Mouse (Mus musculus) layer of hippocampus, postnatal 14 days (tissue): ENCODE results near the gene Faf2. TPM values are rescaled to one million over a fixed set of nuclear protein-coding genes. Genes with fewer than 3 reads are reported as not detected.

Source experiments
- DNase-seq, 2 experiments: peaks; one replicate each; pipeline ENCODE4 v3.0.0; 2021 to 2022; ENCODE audit warnings: low spot score in 2 of 2, mixed read lengths in 1 of 2
- microRNA-seq, 2 experiments: library from miRNA; unstranded; fragments of <30 nt; microRNA quantifications; one replicate each; pipeline ENCODE4 v1.2.0; 2021
- total RNA-seq, 2 experiments: library from RNA; stranded (reverse); gene quantifications; 2 replicates each; pipeline ENCODE4 v1.2.3; 2021

Gene Faf2
- total RNA-seq, 2 experiments from 2014 or later = 54.6 to 59.7 TPM

GRCm38 (mm10) chr13:54701243-54701642 is 79.7 kb downstream of the Faf2 start, which contains the start of gene Cdhr2:
Gene Cdhr2, plus strand, starts transcription at chr13:54701461.
- no peak for DNase-seq

GRCm38 (mm10) chr13:54702507-54702906 is 80.9 kb downstream of the Faf2 start:
- no peak for DNase-seq

DNA sequence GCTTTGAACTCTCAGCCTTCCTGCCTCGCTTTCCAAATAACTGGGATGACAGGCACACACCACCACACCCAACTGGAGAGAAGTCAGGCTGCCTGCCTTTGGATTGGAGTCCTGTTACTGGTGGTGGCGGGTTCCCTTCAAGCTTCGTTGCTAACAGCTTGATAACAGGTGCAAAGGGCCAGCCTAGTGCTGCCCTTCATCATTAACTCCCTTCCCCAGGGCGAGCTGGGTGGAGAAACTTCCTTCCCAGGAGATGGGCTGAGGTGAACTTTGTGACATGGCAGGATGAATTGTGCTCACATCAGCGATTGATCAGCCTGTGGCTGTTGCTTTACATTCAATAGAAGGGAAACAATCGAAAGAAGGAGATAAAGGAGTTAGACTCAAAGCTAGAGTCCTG is 83.3 kb downstream of the Faf2 start:
- DNase-seq = no peak

DNA sequence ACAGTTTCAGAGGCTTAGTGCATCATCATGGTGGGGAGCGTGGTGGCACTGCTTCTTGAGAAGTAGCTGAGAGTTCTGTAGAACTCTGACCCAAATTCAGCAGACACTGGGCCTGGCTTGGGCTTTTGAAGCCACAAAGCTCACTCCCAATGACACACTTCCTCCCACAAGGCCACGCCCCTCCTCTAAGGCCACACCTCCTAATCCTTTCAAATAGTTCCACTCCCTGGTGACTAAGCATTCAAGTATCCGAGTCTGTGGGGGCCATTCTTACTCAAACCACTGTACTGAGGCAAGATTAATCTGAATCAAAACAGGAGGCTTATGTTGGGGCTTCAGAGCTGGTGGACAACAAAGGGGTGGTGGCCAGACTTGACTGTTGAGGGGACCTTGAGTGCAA is 89.3 kb downstream of the Faf2 start:
- DNase-seq = no peak

Small RNAs within 50 kb of the gene (microRNA-seq; reads per million reads assigned to microRNA genes)
- gene Gm24195 = 0 reads per million in 2 experiments

Other genes with a start within 250 kb of the Faf2 start
- gene Thoc3, start 152.9 kb upstream of the Faf2 start, total RNA-seq = 10 to 100 TPM; 37.1 to 44.4 TPM
- 10 to 100 TPM; 14.0 to 16.2 TPM for gene Simc1, start 118.0 kb upstream of the Faf2 start, total RNA-seq
- 100 to 1,000 TPM; 156 to 171 TPM for gene 4833439L19Rik, start 56.3 kb upstream of the Faf2 start, total RNA-seq
- gene Arl10, start 46.8 kb upstream of the Faf2 start, total RNA-seq = 10 to 100 TPM; 35.4 to 39.6 TPM
- 10 to 100 TPM; 25.9 to 26.9 TPM for gene Nop16, start 31.7 kb upstream of the Faf2 start, total RNA-seq
- gene Higd2a, start 31.6 kb upstream of the Faf2 start, total RNA-seq = 100 to 1,000 TPM; 170 to 186 TPM
- 100 to 1,000 TPM; 306 TPM for gene Cltb, start 10.4 kb upstream of the Faf2 start, total RNA-seq
- 100 to 1,000 TPM; 114 to 115 TPM for gene Rnf44, start 72.1 kb downstream of the Faf2 start, total RNA-seq
- gene Cdhr2, start 79.7 kb downstream of the Faf2 start, total RNA-seq = under 1 TPM; 0.12 to 0.18 TPM
- gene Gprin1, start 128.1 kb downstream of the Faf2 start, total RNA-seq = 100 to 1,000 TPM; 149 to 150 TPM
- 100 to 1,000 TPM; 564 TPM for gene Sncb, start 144.8 kb downstream of the Faf2 start, total RNA-seq
- gene Eif4e1b, start 162.2 kb downstream of the Faf2 start, total RNA-seq = under 1 TPM; 0.35 to 0.62 TPM
- 10 to 100 TPM; 85.8 to 95.7 TPM for gene Tspan17, start 167.6 kb downstream of the Faf2 start, total RNA-seq